Mouse (Mus musculus) mesoderm, embryonic 11.5 days (tissue): ENCODE data around the gene Capg.
"Not testable (repeated sequence)": the region's sequence is repeated elsewhere in the genome, so short reads cannot be mapped to it uniquely, and the experiment has no call there.

Experiments used
- DNase-seq: peaks from one replicate; pipeline ENCODE4 v3.0.0-alpha.2; 2012; ENCODE audit warnings: low read depth, low spot score

Gene Capg

DNA sequence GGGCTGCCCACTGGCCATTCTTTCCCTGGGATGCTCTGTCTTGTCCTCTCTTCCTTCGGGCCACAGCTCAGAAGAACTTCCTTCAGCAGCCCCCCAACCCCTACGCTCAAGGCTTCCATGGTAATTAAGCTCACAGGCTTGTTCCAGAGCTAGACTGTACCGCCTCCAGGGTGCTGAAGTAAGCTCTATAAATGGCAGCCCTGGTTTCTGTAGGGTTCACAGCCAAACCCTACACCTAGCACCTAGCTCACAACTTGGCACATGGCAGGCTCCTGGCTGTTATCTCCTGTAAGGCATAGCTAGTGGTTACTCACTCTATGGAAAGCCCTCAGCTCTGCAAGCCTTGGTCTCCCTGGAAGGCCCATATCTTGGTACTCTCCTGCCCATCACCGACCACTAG lies 11.6 kb upstream of the Capg start:
- DNase-seq, result no peak

DNA sequence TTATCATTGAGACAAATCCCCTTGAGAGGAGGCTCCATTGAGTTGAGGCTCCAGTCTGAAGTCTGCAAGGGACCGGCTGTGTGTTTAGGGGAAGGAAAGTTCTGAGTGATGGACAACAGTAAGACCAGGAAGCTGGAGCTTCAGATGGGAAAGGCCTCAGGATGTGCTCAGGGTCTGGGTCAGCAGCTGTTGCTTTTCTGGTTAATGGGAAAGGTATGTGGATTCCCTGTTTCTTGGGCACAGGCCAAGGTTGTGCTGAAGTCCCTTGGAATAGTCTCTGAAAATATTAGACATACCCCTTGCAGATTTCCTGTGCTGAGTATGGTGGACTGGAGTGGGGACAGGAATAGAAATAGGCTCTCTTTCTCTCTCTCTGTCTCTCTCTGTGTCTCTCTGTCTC lies 10.6 kb upstream of the Capg start:
- not testable (repeated sequence) for DNase-seq

DNA sequence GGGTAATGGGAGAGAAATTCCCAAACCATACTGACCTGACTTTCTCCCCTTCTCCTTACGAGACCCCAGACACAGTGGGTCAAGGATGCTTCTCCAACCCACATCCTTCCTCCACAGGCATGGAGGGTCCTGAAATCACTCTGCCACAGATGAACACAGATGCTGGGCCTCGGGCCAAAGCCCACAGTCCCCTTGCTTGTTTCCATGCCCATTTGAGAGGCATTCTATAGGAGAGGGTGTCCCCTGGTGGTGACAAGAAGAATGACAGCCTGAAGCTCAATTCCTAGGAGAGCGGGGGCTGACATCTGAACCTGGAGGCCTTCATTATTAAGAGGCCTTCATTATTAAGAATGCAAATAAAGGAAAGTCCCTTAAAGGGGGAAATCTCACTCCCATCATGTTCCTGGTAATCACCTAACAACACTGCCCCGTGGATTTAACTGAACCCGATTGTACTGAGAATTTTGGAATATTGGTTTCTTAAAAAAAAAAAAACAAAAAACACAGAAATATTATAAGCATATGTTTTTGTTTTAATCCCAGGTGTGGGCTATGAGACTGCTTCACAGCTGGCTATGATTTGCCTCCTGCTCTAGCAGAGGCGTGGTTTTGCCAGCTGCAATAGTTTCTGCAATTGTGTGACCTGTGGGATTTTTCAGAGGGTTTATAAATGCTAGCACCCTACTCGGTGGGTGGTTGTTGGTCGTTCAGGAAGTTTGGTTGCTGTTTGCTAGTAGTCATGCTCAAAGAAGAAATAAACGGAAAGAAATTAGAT lies 10.0 kb upstream of the Capg start:
- DNase-seq, result peak; percentile 88

DNA sequence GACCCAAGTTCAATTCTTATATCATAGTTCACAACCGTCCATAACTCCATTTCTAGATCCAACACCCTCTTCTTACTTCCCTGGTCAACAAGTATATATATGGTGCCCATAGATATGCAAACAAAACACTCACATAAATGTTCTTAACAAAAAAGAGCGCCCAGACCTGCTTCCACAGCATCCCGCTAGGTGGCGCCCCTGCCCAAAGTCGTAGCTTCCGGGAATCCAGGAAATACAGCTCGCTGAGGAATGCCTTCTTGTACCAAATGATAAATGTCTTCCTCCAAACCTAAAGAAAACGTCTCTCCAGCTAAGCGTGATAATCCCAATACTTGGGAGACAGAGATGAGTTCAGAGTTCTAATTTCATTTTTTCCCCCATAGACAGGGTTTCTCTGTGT lies 9.0 kb upstream of the Capg start:
- peak; percentile 81 for DNase-seq

DNA sequence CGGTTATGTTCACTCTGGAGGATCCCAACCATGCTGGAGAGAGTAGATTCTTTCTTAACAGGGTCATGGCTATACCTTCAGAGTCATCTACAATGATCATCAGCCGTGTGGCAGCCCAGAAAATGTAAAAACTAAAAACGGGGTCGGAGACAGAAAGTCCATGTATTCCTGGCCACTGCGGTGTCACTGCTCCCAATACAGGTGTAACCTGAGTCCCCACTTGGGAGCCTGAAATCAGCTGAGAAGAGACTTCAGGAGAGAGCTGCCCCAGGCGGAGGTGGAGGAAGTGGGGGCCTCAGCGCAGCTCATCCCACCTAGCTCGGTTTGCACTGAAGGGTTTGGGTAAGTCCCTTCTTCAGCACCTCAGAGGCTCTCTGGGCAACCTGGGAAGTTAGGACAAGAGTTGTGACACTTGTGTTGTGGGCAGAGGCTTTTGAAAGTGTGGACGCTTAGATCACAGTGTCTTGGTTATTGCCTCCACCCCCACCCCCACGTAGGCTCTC lies 6.1 kb upstream of the Capg start:
- no peak for DNase-seq

DNA sequence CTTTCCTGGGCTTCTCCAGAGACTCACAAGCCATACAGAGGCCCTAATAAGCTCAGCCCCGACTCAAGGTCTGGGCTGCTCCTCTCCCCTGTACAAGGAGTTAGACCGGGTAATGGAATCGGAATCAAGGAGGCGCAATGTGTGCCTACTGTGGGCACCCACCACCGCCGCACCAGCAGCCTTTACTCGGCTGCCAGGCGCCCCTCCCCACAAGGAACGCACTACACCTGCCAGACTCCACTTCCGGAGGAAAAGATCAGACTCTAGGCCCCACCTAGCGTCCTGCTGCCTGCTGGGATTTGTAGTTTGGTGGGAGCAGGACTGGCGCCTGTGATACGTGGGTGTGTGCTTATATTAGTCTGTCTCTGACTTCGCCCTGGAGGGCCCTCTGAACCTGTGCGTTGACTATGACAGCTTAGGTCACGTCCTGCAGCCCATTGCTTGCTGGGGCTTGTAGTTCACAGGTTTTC lies 5.6 kb upstream of the Capg start:
- DNase-seq, result peak; percentile 70

DNA sequence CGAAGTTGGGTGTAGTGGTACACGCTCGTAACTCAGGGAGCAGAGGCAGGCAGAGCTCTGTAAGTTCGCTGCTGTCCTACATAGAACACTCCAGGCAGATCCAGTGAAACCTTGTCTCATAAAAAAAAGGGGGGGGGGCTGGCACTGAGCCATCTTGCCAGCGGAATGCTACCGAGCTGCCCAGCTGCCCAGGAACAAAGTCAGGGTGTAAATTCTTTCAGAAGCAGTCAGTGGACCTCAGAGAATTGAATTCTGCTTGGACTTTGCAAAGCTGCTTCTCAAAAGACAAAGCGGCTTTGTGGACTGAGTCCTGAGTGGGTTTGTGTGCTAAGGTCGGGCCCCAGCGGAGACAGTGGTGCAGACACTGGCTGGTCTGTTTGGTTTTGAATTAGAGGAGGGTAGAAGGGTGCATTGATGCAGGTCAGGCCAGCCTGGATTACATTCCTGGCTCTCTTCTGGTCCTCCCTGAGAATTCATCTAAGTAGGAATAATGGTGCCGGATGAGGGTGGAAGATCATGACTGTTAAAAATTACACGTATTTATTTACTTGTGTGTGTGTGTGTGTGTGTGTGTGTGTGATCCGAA lies 833 bp upstream of the Capg start:
- no peak for DNase-seq

DNA sequence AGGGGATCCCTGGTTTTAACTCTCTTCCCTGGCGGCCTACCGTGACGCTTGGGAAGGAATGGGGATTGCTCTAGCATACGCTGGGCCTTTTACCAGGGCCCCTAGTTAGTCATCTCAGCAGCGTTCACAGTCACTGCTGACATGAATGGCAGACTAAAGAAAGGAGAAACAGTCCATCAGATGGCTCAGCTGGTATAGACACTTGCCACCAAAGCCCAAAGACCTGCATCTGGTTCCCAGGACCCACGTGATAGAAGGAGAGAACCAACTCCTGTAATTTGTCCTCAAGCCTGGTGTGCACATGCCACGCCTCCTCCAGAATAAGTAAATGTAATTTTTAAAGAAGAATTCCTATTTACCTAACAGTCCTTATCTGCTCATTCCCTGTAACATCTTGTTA lies 1.2 kb downstream of the Capg start:
- DNase-seq, result no peak

DNA sequence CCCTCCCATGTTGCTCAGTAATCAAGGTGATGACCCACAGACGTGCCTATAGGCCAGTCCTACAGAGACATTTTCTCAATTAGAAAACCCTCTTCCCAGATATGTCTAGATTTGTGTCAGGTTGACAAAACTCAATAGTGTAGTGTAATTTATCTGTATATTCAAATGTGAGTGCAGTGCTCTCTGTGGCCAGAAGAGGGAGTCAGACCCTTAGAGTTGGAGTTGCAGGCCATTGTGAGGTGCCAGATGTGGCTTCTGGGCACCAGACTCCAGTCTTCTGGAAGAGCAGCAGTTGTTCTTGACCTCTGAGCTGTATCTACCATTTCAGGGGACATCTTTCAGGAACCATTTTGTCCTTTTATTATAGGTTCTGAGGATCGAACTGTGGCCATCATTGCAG lies 2.9 kb downstream of the Capg start:
- DNase-seq, result no peak

DNA sequence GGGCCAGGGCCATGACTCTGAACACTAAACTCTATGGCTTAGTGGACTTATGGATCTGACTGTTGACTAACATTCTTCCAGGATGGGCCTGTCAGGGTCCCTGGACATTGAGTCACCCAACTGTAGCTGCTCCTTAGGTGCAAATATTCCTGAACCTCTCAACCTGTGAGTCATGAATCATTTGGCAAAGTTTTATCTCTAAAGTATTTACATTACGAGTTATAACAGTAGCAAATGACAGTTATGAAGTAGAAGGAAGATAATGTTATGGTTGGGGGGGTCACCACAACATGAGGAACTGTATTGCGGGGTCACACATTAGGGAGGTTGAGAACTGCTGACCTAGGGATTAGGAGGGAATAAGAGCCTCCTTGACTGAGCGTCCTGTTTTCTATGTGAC lies 3.7 kb downstream of the Capg start:
- no peak for DNase-seq

DNA sequence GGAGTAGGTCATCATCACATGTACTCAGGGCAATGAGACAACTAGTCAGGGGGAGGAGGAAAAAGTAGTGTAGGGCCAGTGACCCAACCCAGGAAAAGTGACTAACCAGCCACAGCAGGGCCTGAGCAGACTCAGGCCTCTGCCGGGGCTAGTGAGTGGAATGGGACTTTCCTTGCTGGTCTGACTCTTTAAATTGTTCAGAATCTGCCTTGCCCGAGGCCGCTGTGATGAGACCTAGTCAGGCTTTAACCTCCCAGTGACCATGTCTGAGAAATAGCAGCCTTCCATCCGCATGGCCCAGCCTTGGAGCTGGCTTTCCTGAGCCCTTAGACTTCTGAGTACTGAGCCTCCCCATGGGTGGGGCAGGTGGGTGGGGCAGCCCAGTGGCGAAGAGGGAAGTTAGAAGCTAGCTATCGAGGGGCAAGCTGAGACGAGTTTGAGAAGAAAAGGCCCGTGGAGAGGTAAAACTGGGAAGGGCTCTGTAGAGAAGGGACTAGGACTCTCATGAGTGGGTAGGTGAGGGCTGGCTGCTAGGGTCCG lies 4.9 kb downstream of the Capg start:
- no peak for DNase-seq

DNA sequence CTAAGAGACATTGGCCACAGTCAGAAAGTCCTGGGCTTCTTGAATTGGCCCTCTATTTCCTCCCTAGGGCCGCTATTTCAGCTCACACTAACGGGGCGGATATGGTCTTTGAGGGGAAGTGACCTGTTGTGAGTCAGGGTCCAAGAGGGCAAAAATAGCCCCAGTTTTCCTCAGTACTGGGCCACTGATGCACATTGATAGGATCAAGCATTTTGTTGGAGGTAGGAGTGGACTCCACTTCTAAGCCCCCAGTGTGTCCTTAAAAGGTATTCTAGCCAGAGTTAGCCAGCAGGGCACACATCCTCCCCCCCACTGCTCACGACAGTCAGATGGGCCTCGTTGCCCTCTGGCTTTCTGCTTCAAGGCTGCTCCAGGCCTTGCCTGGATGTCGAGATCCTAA lies 5.8 kb downstream of the Capg start:
- DNase-seq, result no peak

DNA sequence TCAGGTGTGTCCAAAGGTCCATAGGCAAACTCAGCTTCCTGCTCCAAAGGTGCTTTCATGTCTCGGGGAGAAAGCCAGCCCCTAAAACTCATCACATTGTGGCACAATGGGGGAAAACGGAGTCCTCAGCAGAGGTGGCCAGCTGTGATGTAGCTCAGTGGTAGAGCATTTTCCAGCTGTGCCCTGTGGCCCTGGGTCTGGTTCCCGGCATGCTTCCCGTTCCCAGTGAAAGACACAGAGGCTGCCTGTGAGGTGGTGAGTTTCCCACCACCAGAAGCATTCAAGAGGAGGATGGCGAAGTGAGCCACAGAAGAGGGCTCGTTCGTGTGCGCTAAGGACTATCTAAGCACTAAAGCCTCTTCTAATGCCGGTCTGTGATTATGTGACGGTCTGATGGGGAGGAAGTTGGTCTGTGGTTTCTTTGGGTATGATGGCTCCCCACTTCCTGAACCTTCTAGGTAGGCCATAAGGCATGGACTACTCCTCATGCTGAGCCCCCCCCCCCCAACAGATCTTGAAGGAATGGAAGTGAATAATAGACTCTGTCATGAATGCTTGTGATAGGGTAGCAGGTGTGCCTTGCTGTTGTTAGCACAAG lies 6.4 kb downstream of the Capg start:
- no peak for DNase-seq

DNA sequence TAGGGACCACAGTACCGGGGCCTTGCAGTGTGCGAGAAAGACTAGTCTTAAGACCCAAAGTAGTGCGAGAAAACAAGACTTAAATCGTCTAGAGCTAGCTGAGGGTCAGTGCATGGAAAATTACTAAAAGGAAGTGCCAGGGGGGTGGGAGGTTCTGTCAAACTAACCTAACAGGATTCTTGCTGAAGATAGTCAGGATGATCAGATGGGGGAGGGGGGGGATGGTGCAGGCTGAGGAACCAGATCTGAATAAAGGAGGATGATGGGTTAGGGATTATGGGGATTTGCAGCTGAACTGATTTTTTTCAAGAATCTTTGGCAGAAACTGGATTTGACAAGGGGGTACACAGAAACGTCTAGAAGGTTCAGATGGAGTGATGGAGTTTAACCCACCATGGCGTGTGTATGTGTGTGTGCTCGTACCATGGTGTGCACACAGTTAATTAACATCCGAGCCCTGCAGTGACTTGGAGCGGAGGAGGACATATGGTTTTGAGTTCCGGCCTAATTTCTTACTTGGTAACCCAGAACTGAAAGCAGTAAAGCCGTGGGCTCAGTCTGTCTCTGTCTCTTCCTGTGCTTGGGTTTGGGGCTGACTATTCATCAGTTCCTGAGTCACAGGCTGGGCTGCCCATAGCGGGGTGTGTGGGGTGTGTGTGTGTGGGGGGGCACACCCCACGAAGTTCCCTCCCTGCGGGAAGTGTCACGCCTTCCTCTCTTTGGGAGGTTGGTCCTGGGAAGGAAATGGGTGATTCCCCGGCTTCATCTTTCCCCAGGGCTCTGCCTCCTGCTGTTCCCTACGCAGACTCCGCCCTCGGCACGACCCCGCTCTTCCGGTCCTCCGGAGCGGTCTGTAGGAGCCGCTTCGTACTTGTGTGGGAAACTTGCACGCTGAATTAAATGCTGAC lies 8.2 kb downstream of the Capg start:
- peak; percentile 79 for DNase-seq

DNA sequence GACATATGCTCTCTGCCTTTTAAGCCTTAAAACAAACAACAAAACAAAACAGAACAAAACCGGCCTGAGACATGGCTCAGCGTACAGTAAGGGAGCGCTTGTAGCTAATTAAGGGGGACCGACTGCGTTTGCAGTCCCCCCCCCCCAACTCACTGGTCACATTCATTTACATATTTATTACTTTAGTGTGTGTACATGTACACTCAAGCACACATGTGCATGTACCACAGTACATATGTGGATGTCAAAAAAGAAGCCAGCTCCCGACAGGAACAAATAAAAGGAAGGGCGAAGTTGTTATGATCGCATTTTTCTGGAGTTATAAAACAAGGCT lies 8.9 kb downstream of the Capg start:
- DNase-seq, result no peak

DNA sequence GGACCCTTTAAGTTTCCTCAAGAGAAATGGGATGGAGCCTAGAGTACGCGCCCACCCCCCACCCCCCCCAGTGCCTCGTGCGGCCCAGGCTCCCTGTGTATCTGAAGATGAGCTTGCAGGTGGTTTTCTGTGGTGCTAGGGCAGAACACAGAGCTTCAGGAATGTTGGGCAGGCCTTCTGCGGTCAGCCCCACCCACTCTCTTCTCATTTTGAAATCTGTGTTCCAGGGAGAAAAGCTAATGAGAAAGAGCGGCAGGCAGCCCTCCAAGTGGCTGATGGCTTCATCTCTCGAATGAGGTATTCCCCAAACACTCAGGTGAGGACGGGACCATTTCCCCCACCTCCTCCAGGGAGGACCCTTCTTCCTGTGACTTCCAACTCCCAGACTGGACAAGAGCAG lies 16.6 kb downstream of the Capg start:
- DNase-seq, result no peak

DNA sequence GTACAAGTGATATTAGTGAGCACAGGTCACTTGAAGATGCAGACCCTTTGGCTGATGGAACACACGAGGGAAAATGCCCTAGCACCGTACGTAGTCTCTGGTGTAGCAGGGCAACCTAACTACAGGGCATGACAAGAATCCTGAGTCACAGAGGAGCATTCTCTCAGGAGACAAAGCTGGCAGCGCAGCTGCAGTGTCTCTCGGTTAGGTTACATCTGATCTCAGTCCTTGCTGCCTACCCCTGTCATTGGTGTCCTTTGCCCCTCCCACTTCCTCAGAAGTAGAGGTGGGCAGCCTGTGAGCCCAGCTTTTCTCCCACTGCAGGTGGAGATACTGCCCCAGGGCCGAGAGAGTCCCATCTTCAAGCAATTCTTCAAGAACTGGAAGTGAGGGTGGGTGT lies 18.3 kb downstream of the Capg start:
- DNase-seq, result no peak

DNA sequence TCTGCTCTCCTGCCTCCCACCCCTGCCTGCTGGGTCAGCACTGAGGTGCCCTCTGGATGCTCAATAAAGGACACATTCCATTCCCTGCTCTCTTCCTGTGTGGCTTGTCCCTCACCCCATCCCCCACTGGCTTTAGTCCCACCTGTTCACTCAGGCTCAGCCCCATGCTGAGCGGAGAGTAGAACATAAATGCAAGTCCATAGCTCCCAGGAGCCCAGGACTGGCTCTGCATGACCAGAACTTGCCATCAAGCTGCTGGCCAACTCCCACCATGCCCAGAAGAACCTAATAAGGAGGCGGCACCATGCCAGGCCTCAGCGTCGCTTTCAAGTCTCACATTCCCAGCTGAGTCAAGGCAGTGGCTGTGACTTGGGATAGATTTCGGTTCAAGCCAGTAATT lies 18.7 kb downstream of the Capg start:
- DNase-seq, result no peak

DNA sequence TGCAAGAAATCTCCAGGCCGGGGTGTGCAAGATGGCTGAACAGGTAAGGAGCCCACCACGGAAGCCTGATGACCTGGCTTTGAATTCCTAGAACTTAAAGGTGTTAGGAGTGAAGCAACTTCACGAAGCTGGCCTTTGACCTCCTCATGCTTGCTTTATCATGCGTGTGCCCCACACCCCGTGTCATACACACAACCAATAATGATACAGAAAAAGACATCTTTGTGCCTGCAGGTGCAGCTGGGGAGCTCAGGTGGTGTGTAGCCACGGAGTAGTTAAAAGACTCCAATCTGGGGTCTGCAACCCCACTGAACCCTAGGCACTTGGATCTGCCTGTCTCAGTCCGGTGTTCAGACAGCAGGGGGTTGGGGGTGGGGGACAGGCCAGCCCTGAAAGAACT lies 21.3 kb downstream of the Capg start:
- no peak for DNase-seq

DNA sequence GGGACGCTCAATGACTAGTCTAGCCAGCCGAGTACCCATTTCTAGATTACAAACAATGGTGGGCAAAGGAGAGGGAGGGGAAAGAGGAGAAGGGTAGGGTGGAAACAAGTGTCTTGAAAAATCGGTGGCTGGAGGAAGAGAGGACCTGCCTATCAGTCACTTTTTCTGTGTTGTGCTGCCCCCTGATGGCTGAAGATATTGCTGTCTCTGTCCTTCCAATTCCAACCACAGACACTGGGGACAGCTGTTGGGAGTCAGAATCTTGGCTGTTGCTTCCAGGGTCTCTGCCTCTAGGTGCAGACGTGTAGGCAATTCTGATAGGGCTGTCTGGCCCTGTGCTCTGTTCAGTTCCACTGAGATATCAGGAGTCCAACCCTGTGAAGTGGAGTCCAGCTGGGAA lies 21.9 kb downstream of the Capg start:
- DNase-seq, result peak; percentile 88

DNA sequence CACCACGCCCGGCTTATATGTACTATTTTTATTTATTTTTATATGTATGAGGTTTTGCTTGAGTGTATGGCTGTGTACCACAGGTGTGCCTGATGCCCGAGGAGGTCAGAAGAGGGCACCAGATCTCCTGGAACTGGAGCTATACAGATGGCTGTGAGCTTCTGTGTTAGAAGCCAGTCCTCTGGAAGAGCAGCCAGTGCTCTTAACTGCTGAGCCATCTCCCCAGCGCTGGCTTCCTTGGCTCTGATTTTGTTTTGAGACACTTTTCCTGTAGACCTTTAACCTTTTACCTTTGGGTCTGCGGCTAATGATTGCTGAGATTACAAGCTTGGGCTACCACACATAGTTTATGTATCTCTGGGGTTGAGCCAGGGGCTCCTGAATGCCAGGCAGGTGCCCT lies 23.3 kb downstream of the Capg start:
- no peak for DNase-seq

DNA sequence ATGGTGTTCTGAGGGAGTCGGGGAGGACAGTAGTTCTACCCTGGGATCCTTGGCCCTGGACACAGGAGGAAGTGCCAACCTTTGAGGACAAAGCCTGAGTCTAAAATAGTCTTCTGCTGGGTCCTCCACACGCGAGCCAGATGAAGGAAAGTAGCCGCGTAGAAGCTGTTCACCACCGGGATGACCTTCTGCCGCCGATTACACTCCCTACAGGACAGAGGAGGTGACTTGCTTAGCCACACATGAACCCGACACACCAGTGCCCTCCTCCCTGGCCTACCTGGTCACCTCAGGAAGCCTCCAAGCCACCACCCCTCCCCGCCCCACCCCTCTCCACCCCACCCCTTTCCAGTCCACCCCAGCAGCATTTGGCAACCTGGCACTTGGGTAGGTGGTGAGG lies 24.5 kb downstream of the Capg start:
- DNase-seq, result no peak
